Mouse (Mus musculus): ENCODE measurements at regions not wholly inside any gene's neighbourhood (a gene's known extent, or its start where the extent isn't known, plus 50 kb on each side); places are given as distances from the start of the nearest gene placed in this dataset.
"Not testable (repeated sequence)": the region's sequence is repeated elsewhere in the genome, so short reads cannot be mapped to it uniquely, and the experiment has no call there.

GRCm38 (mm10) chr12:23325756-23326155 is 454.3 kb downstream of the Gm10330 start:
- DNase-seq (ENCODE audit: low read depth, low spot score) = not testable (repeated sequence)

GRCm38 (mm10) chr12:23315186-23315585 is 464.9 kb downstream of the Gm10330 start:
- peak; percentile 6 for DNase-seq (ENCODE audit: low read depth, low spot score)

Measured in mesoderm, embryonic 11.5 days (tissue).